Mouse (Mus musculus): Measurements from ENCODE around the gene Spata25.
"Not testable (repeated sequence)": the region's sequence is repeated elsewhere in the genome, so short reads cannot be mapped to it uniquely, and the experiment has no call there.

Gene Spata25

DNA sequence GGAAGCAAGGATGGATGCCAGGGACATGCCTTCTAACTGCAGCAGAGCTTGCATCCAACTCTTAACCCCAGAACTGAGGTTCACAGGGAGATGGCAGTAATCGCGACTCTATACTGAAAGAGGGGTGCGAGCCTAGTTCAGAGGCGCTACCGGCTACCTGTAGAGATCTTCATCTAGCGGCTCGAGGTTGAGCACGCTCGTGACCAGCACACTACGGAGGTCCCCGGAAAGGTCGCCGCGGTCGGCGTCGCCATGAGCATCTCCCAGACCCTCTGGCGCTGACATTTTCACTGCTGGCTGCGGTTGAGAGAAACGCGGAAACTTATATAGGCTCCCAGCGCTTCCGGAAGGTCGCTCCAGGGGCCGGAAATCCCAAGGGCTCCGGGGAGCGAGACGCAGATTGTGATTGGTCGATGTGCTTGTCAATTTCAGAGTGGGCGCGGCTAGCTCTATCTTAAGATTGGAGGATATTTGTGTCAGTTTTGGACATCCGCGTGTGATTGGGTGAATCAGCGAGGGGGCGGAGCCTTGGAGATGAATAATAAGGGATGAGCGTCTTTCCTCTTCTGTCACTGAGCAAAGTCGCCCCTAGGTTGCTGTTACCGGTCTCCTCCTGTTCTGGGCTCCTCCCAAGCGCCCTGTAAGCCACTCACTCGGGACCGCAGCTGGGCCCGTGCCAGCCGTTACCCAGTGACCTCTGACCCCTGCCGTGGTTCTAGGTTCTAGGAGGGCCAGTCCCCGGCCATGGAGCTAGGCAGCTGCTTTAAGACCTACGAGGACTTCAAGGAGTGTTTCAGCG is 23.6 kb downstream of the Spata25 start, which contains the start of the genes Acot8 and Zswim3:
Acot8 (minus strand) TSS at position 350 of the 799 bp plus-strand sequence.
Zswim3 (plus strand) TSS at position 566 of the 799 bp plus-strand sequence.
- peaks cover 7% of the 10 kb centered on the region; the same call in 1 of the 2 replicates for H3K36me3 ChIP-seq (ENCODE audit: control insufficient read depth, insufficient read depth, low read length, poor library complexity, severe bottlenecking)
- no peaks in the 10 kb centered on the region for H3K27me3 ChIP-seq (ENCODE audit: control insufficient read depth, insufficient read depth, low read length, poor library complexity, severe bottlenecking)
- DNase-seq (ENCODE audit: low read depth, low spot score), result peak; percentile 99

GRCm38 (mm10) chr2:164803921-164804313 is 24.4 kb downstream of the Spata25 start:
- no peak for DNase-seq (ENCODE audit: low read depth, low spot score)
- H3K27me3 ChIP-seq (ENCODE audit: control insufficient read depth, insufficient read depth, low read length, poor library complexity, severe bottlenecking), result no peaks in the 10 kb centered on the region
- peaks cover 9% of the 10 kb centered on the region for H3K36me3 ChIP-seq (ENCODE audit: control insufficient read depth, insufficient read depth, low read length, poor library complexity, severe bottlenecking)

DNA sequence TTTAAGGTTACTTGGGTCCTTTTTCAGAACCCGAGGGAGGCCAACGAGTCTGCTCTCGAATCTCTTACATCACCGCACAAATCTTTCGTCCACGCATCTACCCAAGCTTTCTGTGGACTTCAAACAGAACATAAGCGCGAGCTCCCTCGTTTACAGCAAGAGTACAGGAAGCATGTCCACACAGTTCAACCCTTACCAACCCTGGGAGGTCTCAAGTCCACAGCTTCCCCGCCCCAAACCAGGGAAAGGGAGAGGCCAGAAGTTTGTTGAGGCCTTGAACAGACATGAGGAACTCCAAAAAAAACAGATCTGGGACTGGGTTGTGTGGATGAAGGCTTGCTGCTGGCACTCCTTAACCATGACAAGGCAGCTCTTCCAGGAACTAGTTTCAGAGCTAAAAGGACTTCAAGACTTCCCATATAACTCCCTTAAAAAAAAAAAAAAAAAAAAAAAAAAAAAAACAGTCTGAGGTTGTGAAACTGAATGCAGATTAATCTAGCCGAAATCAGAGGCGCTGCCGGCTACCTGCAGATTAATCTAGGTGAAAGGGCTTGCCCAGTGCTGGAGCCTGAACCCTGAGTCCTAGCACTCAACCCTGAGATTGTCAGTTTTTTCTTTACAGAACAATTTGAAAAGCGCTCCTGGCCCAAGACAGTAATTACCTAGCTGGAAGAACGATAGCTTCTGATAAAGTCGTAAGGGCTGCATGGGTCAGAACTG is 25.0 kb downstream of the Spata25 start:
- peaks cover 7% of the 10 kb centered on the region; the same call in 1 of the 2 replicates for H3K36me3 ChIP-seq (ENCODE audit: control insufficient read depth, insufficient read depth, low read length, poor library complexity, severe bottlenecking)
- H3K27me3 ChIP-seq (ENCODE audit: control insufficient read depth, insufficient read depth, low read length, poor library complexity, severe bottlenecking), result no peaks in the 10 kb centered on the region
- DNase-seq (ENCODE audit: low read depth, low spot score), result no peak

DNA sequence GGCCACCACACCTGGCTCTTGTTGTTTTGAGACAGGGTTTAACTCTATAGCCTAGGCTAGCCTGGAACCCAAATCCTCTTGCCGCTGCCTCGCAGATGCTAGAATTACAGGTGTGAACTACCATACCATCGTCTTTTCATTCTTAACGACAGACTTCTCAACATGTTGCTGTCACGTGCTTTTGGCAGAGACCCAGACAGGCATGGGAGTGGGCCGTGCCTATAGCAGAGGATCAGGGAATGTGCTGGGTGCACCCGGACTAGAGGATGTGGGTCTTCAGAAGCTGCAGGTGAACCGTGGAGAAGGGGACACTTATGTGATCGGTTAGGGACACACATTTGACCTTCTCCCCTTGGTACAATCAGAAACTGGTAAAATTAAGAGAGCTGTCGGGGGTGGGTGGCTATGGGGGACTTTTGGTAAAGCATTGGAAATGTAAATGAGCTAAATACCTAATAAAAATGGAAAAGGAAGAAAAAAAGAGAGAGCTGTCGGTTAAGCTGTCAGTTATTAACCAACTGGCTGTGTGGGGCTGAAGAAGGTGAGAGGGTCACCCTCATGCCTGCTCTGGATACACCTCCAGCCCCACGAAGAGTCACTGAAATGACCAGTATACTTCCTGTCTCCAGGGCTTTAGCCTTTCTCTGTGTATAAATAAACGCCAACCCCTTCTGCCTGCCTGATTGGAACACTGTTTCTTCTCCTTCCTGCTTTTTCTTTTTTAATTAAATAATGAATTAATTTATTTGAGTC is 27.9 kb downstream of the Spata25 start:
- DNase-seq (ENCODE audit: low read depth, low spot score), result no peak
- Histone ChIP-seq H3K27me3 (ENCODE audit: control insufficient read depth, insufficient read depth, low read length, poor library complexity, severe bottlenecking) (no peaks in the 10 kb centered on the region), H3K36me3 (ENCODE audit: control insufficient read depth, insufficient read depth, low read length, poor library complexity, severe bottlenecking) (peaks cover 9% of the 10 kb centered on the region; the same call in 1 of the 2 replicates)

GRCm38 (mm10) chr2:164798554-164798953 is 29.8 kb downstream of the Spata25 start:
- DNase-seq (ENCODE audit: low read depth, low spot score), result peak; percentile 57
- H3K36me3 ChIP-seq (ENCODE audit: control insufficient read depth, insufficient read depth, low read length, poor library complexity, severe bottlenecking), result peaks cover 12% of the 10 kb centered on the region
- not testable (repeated sequence) for H3K27me3 ChIP-seq (ENCODE audit: control insufficient read depth, insufficient read depth, low read length, poor library complexity, severe bottlenecking)

- Histone ChIP-seq H3K27me3 (ENCODE audit: control insufficient read depth, insufficient read depth, low read length, poor library complexity, severe bottlenecking) (no peaks in the 10 kb centered on the region), H3K36me3 (ENCODE audit: control insufficient read depth, insufficient read depth, low read length, poor library complexity, severe bottlenecking) (peaks cover 9% of the 10 kb centered on the region)
- DNase-seq (ENCODE audit: low read depth, low spot score), result no peak
Observed at GRCm38 (mm10) chr2:164795868-164796267, 32.5 kb downstream of the Spata25 start.

DNA sequence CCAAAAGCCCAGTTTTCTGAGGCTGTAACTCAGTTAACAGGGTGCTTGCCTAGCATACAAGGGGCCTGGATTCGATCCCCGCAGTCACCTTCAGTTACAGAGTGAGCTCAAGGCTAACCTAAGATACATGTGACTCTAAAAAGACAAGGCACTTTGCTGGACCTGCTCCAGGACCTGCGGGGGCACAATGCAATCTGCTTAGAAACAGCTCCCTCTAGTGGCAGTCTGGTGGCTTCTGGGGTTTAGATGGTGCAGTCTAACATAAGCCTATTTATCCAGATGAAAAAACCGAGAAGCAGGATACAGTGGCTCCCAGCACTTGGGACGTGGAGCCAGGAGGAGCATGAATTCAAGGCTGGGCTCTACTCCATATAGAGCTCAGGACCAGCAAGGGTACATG is 34.0 kb downstream of the Spata25 start:
- peak; percentile 88 for DNase-seq (ENCODE audit: low read depth, low spot score)
- Histone ChIP-seq H3K27me3 (ENCODE audit: control insufficient read depth, insufficient read depth, low read length, poor library complexity, severe bottlenecking) (no peaks in the 10 kb centered on the region), H3K36me3 (ENCODE audit: control insufficient read depth, insufficient read depth, low read length, poor library complexity, severe bottlenecking) (peaks cover 8% of the 10 kb centered on the region)

DNA sequence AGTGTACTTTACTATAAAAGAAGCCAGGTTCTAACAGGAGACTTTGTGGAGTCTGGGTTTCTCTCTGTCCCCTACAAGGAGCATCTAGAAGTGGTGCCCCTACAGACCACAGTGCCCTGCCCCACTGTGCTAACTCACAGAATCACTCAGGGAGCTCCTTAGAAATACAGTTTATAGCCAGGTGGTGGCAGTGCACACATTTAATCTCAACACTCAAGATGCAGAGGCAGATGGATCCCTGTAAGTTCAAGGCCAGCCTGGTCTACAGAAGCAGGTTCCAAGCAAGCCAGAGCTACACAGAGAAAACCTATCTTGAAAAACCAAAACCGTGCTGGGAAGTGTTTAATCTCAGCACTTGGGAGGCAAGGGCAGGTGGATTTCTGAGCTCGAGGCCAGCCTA is 34.6 kb downstream of the Spata25 start:
- no peaks in the 10 kb centered on the region for H3K27me3 ChIP-seq (ENCODE audit: control insufficient read depth, insufficient read depth, low read length, poor library complexity, severe bottlenecking)
- peaks cover 5% of the 10 kb centered on the region for H3K36me3 ChIP-seq (ENCODE audit: control insufficient read depth, insufficient read depth, low read length, poor library complexity, severe bottlenecking)
- DNase-seq (ENCODE audit: low read depth, low spot score), result peak; percentile 57

GRCm38 (mm10) chr2:164793236-164793635 is 35.1 kb downstream of the Spata25 start:
- Histone ChIP-seq H3K27me3 (ENCODE audit: control insufficient read depth, insufficient read depth, low read length, poor library complexity, severe bottlenecking) (no peaks in the 10 kb centered on the region), H3K36me3 (ENCODE audit: control insufficient read depth, insufficient read depth, low read length, poor library complexity, severe bottlenecking) (peaks cover 5% of the 10 kb centered on the region)
- DNase-seq (ENCODE audit: low read depth, low spot score), result peak; percentile 72

DNA sequence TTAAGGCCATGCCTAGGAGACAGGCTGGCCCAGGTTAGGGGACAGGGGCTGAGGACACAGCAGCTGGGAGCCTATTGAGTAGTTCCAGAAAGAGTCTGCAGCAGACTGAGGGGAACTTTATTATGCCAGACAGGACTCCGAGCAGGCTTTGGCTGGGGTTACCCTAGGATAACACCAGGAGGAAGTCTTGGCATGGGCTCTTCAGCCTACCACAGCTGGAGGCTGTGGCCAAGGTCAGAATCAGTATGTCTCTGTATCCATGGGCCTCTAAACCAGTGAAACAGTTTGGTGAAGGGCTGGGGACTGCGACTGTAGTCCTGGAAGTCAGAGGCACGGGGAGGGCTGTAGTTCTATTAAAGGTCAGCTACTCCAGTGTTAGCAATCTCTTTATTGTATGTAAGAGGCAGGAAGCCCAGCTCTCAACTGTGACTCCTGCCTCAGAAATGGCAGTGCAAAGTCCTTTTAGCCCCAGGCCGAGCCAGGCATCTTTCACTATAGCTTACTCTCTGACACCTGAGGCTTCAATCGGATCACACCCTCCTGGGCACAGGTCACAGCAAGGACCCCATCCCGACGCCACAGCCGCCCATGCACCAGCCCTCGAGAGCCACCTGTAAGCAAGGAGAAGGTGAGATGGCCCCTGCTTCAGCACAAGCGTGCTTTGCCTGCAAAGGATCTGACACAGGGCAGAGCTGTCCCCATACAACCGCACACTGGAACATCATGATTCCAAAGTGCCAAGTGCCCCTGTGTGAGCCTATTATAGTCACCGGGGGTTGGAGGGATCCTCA is 35.7 kb downstream of the Spata25 start:
- H3K36me3 ChIP-seq (ENCODE audit: control insufficient read depth, insufficient read depth, low read length, poor library complexity, severe bottlenecking), result peaks cover 3% of the 10 kb centered on the region
- no peak for DNase-seq (ENCODE audit: low read depth, low spot score)
- H3K27me3 ChIP-seq (ENCODE audit: control insufficient read depth, insufficient read depth, low read length, poor library complexity, severe bottlenecking), result no peaks in the 10 kb centered on the region

GRCm38 (mm10) chr2:164791841-164792261 is 36.5 kb downstream of the Spata25 start:
- Histone ChIP-seq H3K36me3 (ENCODE audit: control insufficient read depth, insufficient read depth, low read length, poor library complexity, severe bottlenecking) (peaks cover 3% of the 10 kb centered on the region), H3K27me3 (ENCODE audit: control insufficient read depth, insufficient read depth, low read length, poor library complexity, severe bottlenecking) (no peaks in the 10 kb centered on the region)
- no peak for DNase-seq (ENCODE audit: low read depth, low spot score)

- Histone ChIP-seq H3K36me3 (ENCODE audit: control insufficient read depth, insufficient read depth, low read length, poor library complexity, severe bottlenecking) (peaks cover 2% of the 10 kb centered on the region), H3K27me3 (ENCODE audit: control insufficient read depth, insufficient read depth, low read length, poor library complexity, severe bottlenecking) (no peaks in the 10 kb centered on the region)
- no peak for DNase-seq (ENCODE audit: low read depth, low spot score)
Observed at GRCm38 (mm10) chr2:164790451-164790850, 37.9 kb downstream of the Spata25 start.

DNA sequence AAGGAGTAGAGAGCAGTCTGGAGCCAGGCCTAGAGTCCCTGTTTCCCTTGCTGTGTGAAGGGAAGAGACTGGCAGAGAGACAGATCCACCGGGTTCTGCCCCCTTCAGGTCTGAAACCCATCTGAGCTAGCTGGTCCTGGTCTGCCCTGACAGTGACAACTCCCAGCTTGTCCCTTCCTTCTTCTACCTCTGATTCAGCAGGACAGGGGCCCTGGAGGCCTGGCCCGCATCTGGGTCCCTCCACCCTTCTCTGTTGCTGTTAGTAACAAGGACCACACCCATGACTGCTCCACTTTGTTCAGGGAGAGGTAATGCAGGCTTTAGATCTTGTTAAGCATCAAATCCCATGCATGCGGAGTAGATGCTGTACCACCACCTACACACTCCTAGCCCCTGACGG is 39.9 kb downstream of the Spata25 start:
- DNase-seq (ENCODE audit: low read depth, low spot score), result no peak
- Histone ChIP-seq H3K27me3 (ENCODE audit: control insufficient read depth, insufficient read depth, low read length, poor library complexity, severe bottlenecking) (no peaks in the 10 kb centered on the region), H3K36me3 (ENCODE audit: control insufficient read depth, insufficient read depth, low read length, poor library complexity, severe bottlenecking) (no peaks in the 10 kb centered on the region; the same call in none of the 2 replicates)

DNA sequence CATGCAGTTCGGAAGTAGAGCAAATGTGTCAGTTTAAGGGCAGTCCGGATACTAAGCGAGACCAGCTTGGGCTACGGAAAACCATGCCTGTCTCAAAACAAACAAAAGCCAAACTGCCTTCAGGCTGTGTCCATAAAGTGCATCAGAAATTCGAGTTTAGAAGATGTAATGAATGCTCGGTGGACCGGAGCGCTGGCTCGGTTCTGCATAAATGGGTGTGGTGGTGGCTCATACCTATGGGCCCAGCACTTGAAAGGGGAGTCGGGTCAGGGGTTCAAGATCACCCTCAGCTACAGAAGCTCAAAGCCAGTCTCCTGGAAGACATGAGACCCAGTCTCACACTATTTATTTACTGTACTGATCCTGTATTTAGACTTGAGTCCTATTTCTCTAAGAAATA is 40.6 kb downstream of the Spata25 start:
- no peaks in the 10 kb centered on the region for H3K27me3 ChIP-seq (ENCODE audit: control insufficient read depth, insufficient read depth, low read length, poor library complexity, severe bottlenecking)
- H3K36me3 ChIP-seq (ENCODE audit: control insufficient read depth, insufficient read depth, low read length, poor library complexity, severe bottlenecking), result no peaks in the 10 kb centered on the region; the same call in none of the 2 replicates
- no peak for DNase-seq (ENCODE audit: low read depth, low spot score)

Data from splenic B cell, adult 2 months (primary cell).